Mouse (Mus musculus) embryonic facial prominence, embryonic 11.5 days (tissue): ENCODE results near the gene Lpin3. TPM values are rescaled to one million over a fixed set of nuclear protein-coding genes. Genes with fewer than 3 reads are reported as not detected.

ENCODE experiments used
- ATAC-seq: fragments of 200-750 bp; cut with Nextera tagmentation; replicated peaks from 2 replicates; pipeline ENCODE4 v1.8.0; 2017; ENCODE audit warnings: low read depth; ENCODE audit not compliant: insufficient number of reproducible peaks, low FRiP score, low TSS enrichment
- DNase-seq: peaks from one replicate; pipeline ENCODE4 v3.0.0-alpha.2; 2015; ENCODE audit warnings: low spot score
- H3K27ac ChIP-seq: fragments of 300-500 bp; sonication (generic); replicated peaks from 2 replicates; pipeline ENCODE4 v1.5.1; 2014; ENCODE audit warnings: mild to moderate bottlenecking, low read depth, low read length, control low read depth
- H3K27me3 ChIP-seq: fragments of 300-500 bp; sonication (generic); 2 replicates; pipeline ENCODE4 v1.6.1; 2014; ENCODE audit warnings: mild to moderate bottlenecking, low read length, moderate library complexity, mixed read lengths; ENCODE audit not compliant: control insufficient read depth, insufficient read depth
- H3K36me3 ChIP-seq: fragments of 300-500 bp; sonication (generic); replicated peaks from 2 replicates; pipeline ENCODE4 v1.6.1; 2014; ENCODE audit warnings: low read depth, mild to moderate bottlenecking, low read length, moderate library complexity, mixed read lengths; ENCODE audit not compliant: control insufficient read depth, insufficient read depth
- H3K4me1 ChIP-seq: fragments of 300-500 bp; sonication (generic); 2 replicates; pipeline ENCODE4 v1.6.1; 2014; ENCODE audit warnings: low read length, mixed read lengths; ENCODE audit not compliant: control insufficient read depth, insufficient read depth
- H3K4me2 ChIP-seq: fragments of 300-500 bp; sonication (generic); 2 replicates; pipeline ENCODE4 v1.6.1; 2014; ENCODE audit warnings: low read depth, mild to moderate bottlenecking, control low read depth, low read length, moderate library complexity
- H3K4me3 ChIP-seq: fragments of 300-500 bp; sonication (generic); 2 replicates; pipeline ENCODE4 v1.5.1; 2014; ENCODE audit warnings: low read depth, low read length, control low read depth
- H3K9ac ChIP-seq: fragments of 300-500 bp; sonication (generic); replicated peaks from 2 replicates; pipeline ENCODE4 v1.6.1; 2014; ENCODE audit warnings: mild to moderate bottlenecking, control low read depth, low read length
- H3K9me3 ChIP-seq: fragments of 300-500 bp; sonication (generic); replicated peaks from 2 replicates; pipeline ENCODE4 v1.6.1; 2016; ENCODE audit warnings: mild to moderate bottlenecking, low read length, inconsistent platforms, mixed read lengths; ENCODE audit not compliant: control insufficient read depth
- WGBS: fragments of 180-500 bp; shearing (Covaris S2); extraction: QIAGEN DNeasy Blood & Tissue Kit; methylation state at CpG from one replicate; pipeline ENCODE4 v1.1.7; 2014; 5-methylcytosine and 5-hydroxymethylcytosine counted together
- polyA plus RNA-seq: library from polyadenylated mRNA; unstranded; fragments of >200 nt; fragmentation: Nextera tagmentation; extraction: Ambion mirVana; gene quantifications from 2 replicates; pipeline ENCODE4 v1.2.1, GENCODE M21; 2014

Lpin3 gene
- polyA plus RNA-seq, result 0.50 and 0.88 TPM in 2 replicates

DNA sequence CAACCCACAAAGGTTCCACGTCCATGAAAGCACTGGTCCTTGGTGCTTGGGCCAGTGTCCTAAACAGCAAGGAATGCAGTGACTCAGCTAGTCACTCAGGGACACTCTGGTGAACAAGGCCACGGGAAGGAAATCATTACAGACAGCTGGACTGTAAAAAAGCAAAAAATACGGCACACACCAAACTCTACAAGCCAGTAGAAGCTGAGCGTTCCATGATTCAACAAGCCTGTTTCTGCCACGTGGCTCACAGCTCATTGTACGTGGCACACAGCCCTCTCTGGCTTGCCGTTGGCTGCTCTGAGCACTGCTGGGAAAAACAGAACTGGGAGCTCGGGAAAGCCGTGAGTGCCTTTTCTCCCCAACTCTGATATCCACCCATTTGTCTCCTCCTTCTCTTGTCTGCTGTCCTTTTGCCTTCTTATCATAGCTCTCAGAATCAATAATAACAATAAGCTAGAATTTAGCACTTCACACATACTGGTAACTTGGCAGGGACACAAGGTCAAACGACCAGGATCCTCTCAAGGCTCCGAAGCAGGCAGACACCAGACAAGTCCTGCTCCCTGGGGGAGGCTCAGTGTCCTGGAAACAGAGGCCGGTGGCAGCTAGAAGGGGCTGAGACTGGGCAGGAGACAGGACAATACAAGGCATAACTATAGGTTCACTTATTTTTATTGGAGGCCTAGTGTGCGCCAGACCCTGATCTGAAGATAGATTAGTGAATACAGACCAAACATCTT, at the start of gene Lpin3:
Lpin3 (plus strand) TSS at position 218 of the 743 bp plus-strand sequence.
- no peak for DNase-seq
- no peak for ATAC-seq
- WGBS, result 76% methylated on average over 13 of the region's 13 CpGs
- no peaks in the 10 kb centered on the region for H3K27me3 ChIP-seq
- H3K36me3 ChIP-seq, result no peaks in the 10 kb centered on the region
- no peak within 1 kb of the TSS for H3K4me2 ChIP-seq
- H3K27ac ChIP-seq, result no peak within 1 kb of the TSS
- no peak within 1 kb of the TSS for H3K4me3 ChIP-seq
- no peak within 1 kb of the TSS; the same call in 1 of the 2 replicates for H3K9ac ChIP-seq
- H3K4me1 ChIP-seq, result no peaks in the 10 kb centered on the region
- no peaks in the 10 kb centered on the region for H3K9me3 ChIP-seq

DNA sequence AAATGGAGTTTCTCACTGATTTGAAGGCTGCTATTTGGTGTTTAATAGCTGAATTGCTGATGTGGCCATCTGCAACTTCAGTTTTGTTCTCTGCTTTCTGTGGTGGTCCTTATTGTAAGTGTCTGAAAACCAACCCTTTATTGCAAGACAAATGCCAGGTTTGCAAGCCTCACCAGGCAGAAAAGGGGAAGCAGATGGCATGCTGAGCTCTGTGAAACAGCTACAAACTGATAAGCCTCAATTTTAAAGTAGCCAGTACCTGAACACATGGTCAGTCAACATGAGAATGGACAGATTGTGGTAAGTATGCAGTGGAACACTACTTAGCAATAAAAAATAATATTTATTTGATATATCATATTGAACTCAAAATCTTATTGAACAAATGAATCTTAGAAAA, 39.6 kb upstream of the Lpin3 start:
- H3K4me3 ChIP-seq, result no peak overlapping the region
- H3K9me3 ChIP-seq, result no peaks in the 10 kb centered on the region
- no peak for ATAC-seq
- H3K4me1 ChIP-seq, result no peaks in the 10 kb centered on the region
- no peak for DNase-seq
- H3K36me3 ChIP-seq, result no peaks in the 10 kb centered on the region
- H3K4me2 ChIP-seq, result no peak overlapping the region
- no peak overlapping the region for H3K9ac ChIP-seq
- no peak overlapping the region for H3K27ac ChIP-seq
- H3K27me3 ChIP-seq, result no peaks in the 10 kb centered on the region

DNA sequence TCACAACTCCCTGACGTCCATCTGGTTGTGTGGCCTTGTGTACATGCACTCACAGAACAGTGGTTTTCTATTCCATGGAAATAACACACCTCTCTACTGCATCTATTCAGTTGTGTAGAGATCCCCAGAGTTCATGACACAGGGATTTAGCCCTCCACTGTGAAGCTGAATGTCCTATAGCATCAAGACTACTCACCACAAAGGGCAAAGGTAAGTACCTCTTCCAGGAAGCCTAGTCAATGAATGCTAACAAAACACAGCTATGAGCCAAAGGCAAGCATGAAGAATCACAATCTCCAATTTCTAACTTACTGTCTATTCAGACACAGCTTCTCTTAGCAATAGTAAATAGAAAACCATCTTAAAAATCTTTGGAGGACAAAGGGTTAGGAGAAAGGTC, 32.8 kb upstream of the Lpin3 start:
- Histone ChIP-seq H3K27me3 (no peaks in the 10 kb centered on the region), H3K4me2 (no peak overlapping the region), H3K36me3 (no peaks in the 10 kb centered on the region), H3K4me1 (no peaks in the 10 kb centered on the region), H3K9me3 (no peaks in the 10 kb centered on the region), H3K4me3 (no peak overlapping the region), H3K9ac (no peak overlapping the region), H3K27ac (no peak overlapping the region)
- WGBS, result 80% methylated on average over 1 of the region's 1 CpGs
- no peak for DNase-seq
- ATAC-seq, result no peak

DNA sequence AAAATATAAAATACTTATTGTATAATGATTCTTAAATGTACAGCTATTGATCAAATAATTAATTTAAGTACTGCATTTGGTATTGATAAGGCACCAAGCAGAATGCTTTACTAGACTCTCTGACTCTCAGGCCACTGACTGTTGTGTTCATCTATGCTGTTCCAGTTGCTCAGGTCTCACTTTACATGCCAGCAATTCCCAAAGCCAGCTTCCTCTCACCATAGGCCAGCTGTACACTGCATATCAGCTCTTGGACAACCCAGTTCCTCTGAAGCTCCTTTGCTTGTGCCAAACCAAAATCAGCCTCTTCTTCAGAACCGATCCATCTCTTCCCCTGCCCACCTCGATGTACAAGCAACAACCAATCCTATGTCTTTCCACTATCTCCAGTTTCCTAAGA, 32.3 kb upstream of the Lpin3 start:
- Histone ChIP-seq H3K27me3 (no peaks in the 10 kb centered on the region), H3K36me3 (no peaks in the 10 kb centered on the region), H3K27ac (no peak overlapping the region), H3K4me1 (no peaks in the 10 kb centered on the region), H3K9me3 (no peaks in the 10 kb centered on the region), H3K4me3 (no peak overlapping the region), H3K4me2 (no peak overlapping the region), H3K9ac (no peak overlapping the region)
- ATAC-seq (no peak), DNase-seq (no peak)
- WGBS, result 85% methylated on average over 2 of the region's 2 CpGs

DNA sequence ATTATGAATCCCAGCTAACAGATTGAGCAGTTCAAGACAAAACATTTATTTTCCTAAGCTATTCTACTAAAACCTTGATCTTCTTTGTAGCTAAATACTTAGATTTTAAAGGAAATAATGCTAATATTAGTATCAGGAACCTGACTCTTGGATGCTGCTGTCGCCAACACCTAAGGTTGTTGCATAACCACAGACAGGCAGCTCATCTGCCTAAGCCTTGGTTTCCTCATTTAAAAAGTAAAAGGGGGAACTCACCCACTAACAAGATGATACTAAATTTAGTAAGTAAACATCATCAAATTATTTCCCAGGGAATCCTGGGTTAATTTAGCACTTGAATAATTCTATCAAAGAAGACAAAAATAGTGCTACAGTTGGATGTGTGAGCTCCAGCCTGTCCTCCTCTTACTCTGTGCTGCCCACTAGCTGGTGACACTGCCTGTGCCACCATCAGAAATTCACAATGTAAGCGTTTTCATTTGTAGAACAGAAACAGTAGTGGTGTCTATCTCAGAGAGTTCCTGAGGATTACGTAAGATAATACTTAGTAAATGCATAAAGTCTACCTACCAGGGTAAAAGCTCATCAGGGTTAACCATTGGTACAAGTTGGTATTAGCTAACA, 30.7 kb upstream of the Lpin3 start:
- Histone ChIP-seq H3K27me3 (no peaks in the 10 kb centered on the region), H3K4me3 (no peak overlapping the region)
- WGBS, result 79% methylated on average over 3 of the region's 3 CpGs

DNA sequence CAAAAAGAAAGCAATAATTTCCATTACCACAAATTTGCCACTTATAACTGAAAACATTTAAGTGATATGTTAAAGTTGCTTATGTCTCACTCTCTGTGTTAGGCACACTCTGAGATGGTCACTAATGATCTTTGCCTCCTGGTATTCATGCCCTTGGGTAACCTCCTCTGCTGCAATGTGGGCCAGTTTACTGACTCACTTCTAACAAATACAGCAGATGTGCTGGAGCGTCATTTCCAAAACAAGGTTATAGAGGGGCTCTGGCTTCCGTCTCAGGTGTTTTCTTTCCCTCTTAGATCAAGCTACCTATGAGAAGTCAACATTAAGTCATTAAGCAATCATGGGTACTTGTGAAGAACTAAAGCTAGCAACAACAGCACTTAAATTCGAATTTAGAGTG, 30.1 kb upstream of the Lpin3 start:
- H3K4me1 ChIP-seq, result no peaks in the 10 kb centered on the region
- no peak overlapping the region for H3K4me3 ChIP-seq
- H3K4me2 ChIP-seq, result no peak overlapping the region
- ATAC-seq, result no peak
- no peaks in the 10 kb centered on the region for H3K27me3 ChIP-seq
- DNase-seq, result no peak
- 76% methylated on average over 3 of the region's 3 CpGs for WGBS
- no peaks in the 10 kb centered on the region for H3K9me3 ChIP-seq
- H3K27ac ChIP-seq, result no peak overlapping the region
- no peak overlapping the region for H3K9ac ChIP-seq
- no peaks in the 10 kb centered on the region for H3K36me3 ChIP-seq

More for the DNA sequence above, 30.7 kb upstream of the Lpin3 start:
- H3K4me1 ChIP-seq, result no peaks in the 10 kb centered on the region
- no peak overlapping the region for H3K4me2 ChIP-seq
- no peak for ATAC-seq
- DNase-seq, result no peak
- no peaks in the 10 kb centered on the region for H3K9me3 ChIP-seq
- H3K36me3 ChIP-seq, result no peaks in the 10 kb centered on the region
- no peak overlapping the region for H3K9ac ChIP-seq
- no peak overlapping the region for H3K27ac ChIP-seq

DNA sequence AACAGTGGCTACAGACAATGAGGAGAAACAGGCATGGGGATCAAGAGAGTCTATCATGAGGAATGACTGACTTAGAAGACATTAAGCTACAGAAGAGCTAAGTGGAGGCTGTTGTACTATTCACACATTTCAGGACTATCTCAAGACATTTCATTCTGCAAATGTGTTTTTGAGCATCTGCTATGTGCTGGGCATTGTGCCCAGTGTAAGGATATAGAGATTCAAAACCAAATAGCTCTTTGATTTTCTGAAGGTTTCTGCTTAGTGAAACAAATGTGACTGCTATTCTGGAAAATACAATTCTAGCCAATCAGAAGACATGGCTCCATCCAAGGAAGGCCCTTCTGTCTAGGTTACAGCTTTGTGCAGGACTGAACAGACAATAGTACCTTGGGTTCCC, 25.8 kb upstream of the Lpin3 start:
- Histone ChIP-seq H3K27me3 (no peaks in the 10 kb centered on the region), H3K4me3 (no peak overlapping the region), H3K27ac (no peak overlapping the region), H3K9ac (no peak overlapping the region), H3K36me3 (no peaks in the 10 kb centered on the region), H3K9me3 (no peaks in the 10 kb centered on the region), H3K4me1 (no peaks in the 10 kb centered on the region), H3K4me2 (no peak overlapping the region)
- ATAC-seq (no peak), DNase-seq (no peak)

DNA sequence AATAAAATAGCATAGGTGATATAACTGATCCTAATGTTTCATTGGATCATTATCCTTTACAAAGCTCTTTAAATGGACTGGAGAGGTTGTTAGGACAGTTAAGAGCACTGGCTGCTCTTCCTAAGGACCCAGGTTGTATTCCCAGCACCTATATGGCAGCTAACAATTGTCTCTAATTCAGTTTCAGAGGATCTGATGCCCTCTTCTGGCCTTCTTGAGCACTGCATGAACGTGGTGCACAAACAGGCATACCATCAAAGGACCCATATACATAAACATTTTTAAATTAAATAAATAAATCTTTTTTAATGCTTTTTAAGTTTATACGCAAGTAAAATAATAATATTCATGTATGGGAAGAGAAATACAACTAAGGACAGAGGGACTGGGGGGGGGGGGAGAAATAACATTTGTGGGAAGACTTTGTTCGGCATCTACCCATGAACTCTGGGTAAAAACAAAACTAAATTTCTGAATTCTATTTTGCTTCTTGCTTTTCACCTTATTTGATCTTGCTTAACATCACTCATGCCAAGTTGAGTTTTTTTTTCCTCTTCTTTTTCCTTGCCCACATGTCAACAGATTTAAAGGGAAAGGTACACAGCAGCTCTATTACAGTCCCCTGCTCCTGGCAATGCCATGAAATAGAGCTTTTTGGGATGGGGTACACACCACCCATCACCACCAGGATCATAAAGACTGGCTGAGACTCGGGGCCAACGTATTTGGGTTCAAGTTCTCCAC, 23.9 kb upstream of the Lpin3 start:
- no peak for DNase-seq
- Histone ChIP-seq H3K9ac (no peak overlapping the region), H3K36me3 (no peaks in the 10 kb centered on the region), H3K4me2 (no peak overlapping the region), H3K4me3 (no peak overlapping the region), H3K27ac (no peak overlapping the region), H3K4me1 (no peaks in the 10 kb centered on the region), H3K9me3 (no peaks in the 10 kb centered on the region), H3K27me3 (no peaks in the 10 kb centered on the region)
- 78% methylated on average over 5 of the region's 5 CpGs for WGBS
- ATAC-seq, result no peak
